Mouse (Mus musculus): ENCODE results near the gene Pradc1. TPM values are rescaled to one million over a fixed set of nuclear protein-coding genes. Genes with fewer than 3 reads are reported as not detected.

Gene Pradc1
- polyA plus RNA-seq, 1 experiment from 2014 or later, result 15.0 TPM

- ATAC-seq (ENCODE audit: low FRiP score, low TSS enrichment) (no peak), DNase-seq (peak; percentile 20)
- Histone ChIP-seq H3K9ac (replicated peaks; ENCODE audit: low read length) (no peak overlapping the region), H3K27ac (replicated peaks; ENCODE audit: low read depth, low read length) (no peak overlapping the region), H3K36me3 (ENCODE audit: control insufficient read depth, insufficient read depth, low read length) (no peaks in the 10 kb centered on the region), H3K4me3 (replicated peaks; ENCODE audit: low read depth, low read length) (no peak overlapping the region), H3K9me3 (ENCODE audit: control insufficient read depth, low read length) (no peaks in the 10 kb centered on the region), H3K27me3 (ENCODE audit: control insufficient read depth, insufficient read depth, low read length) (no peaks in the 10 kb centered on the region), H3K4me2 (ENCODE audit: low read length) (no peak overlapping the region), H3K4me1 (ENCODE audit: control insufficient read depth, insufficient read depth, low read length) (no peaks in the 10 kb centered on the region)
- WGBS, result 19% methylated on average over 1 of the region's 1 CpGs
These were observed 54.6 kb downstream of the Pradc1 start for GRCm38 (mm10) chr6:85397165-85397564.

Other genes starting within 250 kb of the Pradc1 start
- gene Sfxn5, start 118.5 kb downstream of the Pradc1 start, polyA plus RNA-seq (2014; fragmentation: Nextera tagmentation; extraction: Ambion mirVana), result 15.6 and 24.0 TPM in 2 replicates
- 15.0 and 15.7 TPM in 2 replicates for gene Rab11fip5, start 77.3 kb downstream of the Pradc1 start, polyA plus RNA-seq (2014; fragmentation: Nextera tagmentation; extraction: Ambion mirVana)
- not detected in 2 replicates for gene Noto, start 28.1 kb downstream of the Pradc1 start, polyA plus RNA-seq (2014; fragmentation: Nextera tagmentation; extraction: Ambion mirVana)
- 54.0 and 55.9 TPM in 2 replicates for gene Smyd5, start 20.0 kb downstream of the Pradc1 start, polyA plus RNA-seq (2014; fragmentation: Nextera tagmentation; extraction: Ambion mirVana)
- 589 and 591 TPM in 2 replicates for gene Cct7, start 456 bp downstream of the Pradc1 start, polyA plus RNA-seq (2014; fragmentation: Nextera tagmentation; extraction: Ambion mirVana)
- 10.1 and 11.4 TPM in 2 replicates for gene Fbxo41, start 51.0 kb upstream of the Pradc1 start, polyA plus RNA-seq (2014; fragmentation: Nextera tagmentation; extraction: Ambion mirVana)
- gene Egr4, start 61.6 kb upstream of the Pradc1 start, polyA plus RNA-seq (2014; fragmentation: Nextera tagmentation; extraction: Ambion mirVana), result not detected in 2 replicates
- 6.1 and 6.7 TPM in 2 replicates for gene Alms1, start 135.6 kb upstream of the Pradc1 start, polyA plus RNA-seq (2014; fragmentation: Nextera tagmentation; extraction: Ambion mirVana)

Measured in midbrain, embryonic 14.5 days (tissue).